ENCODE assay signal across 8 mouse cellular contexts in the genomic region with DNA sequence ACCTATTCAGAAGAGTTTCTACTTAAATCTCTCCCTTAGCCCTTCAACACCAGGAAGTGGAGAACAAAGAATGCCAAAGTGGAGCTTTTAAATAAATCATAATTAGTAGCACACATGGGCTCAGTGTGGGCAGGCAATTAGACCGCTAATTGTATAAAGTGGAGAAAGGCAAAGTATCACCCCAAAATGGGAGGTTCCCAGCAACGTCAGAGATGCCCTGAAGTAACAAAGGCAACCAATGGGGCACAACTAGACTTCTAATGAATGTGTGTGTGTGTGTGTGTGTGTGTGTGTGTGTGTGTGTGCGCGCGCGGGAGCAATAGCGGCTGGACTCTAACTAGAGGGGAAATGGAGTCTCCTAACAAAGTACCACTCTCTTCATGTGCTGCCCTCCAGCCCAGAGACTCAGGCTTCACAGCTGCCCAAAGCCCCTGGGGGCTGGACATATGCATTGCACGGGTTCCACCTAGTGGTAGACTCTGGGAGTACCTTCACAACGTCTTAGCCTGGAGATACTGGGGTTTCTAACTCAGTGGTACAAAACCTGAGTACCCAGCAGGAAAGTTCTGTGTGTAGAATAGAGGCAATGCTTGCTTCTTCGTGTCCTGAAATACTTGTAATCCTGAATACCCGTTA.
A peak's percentile ranks its signal among the peaks of the same experiment; 100 is the strongest.
DNase-seq lines count a peak whose midpoint lies in the region; ATAC-seq and TF ChIP-seq lines count a peak whose summit lies in the region.

No protein-coding gene starts in this region.

- peak; percentile 62 for TF ChIP-seq RAD21 in CH12.LX (IDR thresholded peaks at IDR 0.05; ENCODE audit: low read depth, low read length)

- H3K36me3 ChIP-seq in CH12.LX (replicated peaks in 1 of 2; ENCODE audit: control insufficient read depth in 1 of 2, insufficient read depth in 1 of 2, low read length in 1 of 2) = no peaks in the 10 kb centered on the region
- H3K36me3 ChIP-seq in embryonic facial prominence, embryonic 11.5 days (replicated peaks; ENCODE audit: control insufficient read depth, insufficient read depth, low read depth, low read length) = no peaks in the 10 kb centered on the region
- no peaks in the 10 kb centered on the region for H3K36me3 ChIP-seq in heart, embryonic 15.5 days
- H3K36me3 ChIP-seq in liver, embryonic 14.5 days (replicated peaks; ENCODE audit: control insufficient read depth, insufficient read depth, low read depth) = no peaks in the 10 kb centered on the region

- no peaks in the 10 kb centered on the region for H3K4me1 ChIP-seq in CH12.LX (ENCODE audit: control insufficient read depth in 1 of 2, insufficient read depth in 2 of 2)
- no peaks in the 10 kb centered on the region for H3K4me1 ChIP-seq in embryonic facial prominence, embryonic 11.5 days (ENCODE audit: control insufficient read depth, insufficient read depth, low read length)
- H3K4me1 ChIP-seq in heart, embryonic 15.5 days (replicated peaks) = no peaks in the 10 kb centered on the region
- no peaks in the 10 kb centered on the region for H3K4me1 ChIP-seq in liver, embryonic 14.5 days (replicated peaks; ENCODE audit: control insufficient read depth in 2 of 2, insufficient read depth in 2 of 2, low read length in 1 of 2)

- in situ Hi-C loops in CH12.LX (cut with MboI; ENCODE audit: low pct_ligation_motif_present, low pct_unique_long_range_greater_than_20kb, low sequenced_read_pairs) = no loop called here

- peak; percentile 57 for DNase-seq in CH12.LX (ENCODE audit: extremely low read depth)
- DNase-seq in adrenal gland, postnatal 10 days = peak; percentile 72
- DNase-seq in embryonic facial prominence, embryonic 11.5 days (ENCODE audit: low spot score) = peak; percentile 95
- DNase-seq in kidney, postnatal 14 days = peak; percentile 74
- peak in 1 of 3 experiments; percentile 4 for DNase-seq in liver, embryonic 14.5 days (ENCODE audit: low read depth in 3 of 3, low spot score in 3 of 3)
- DNase-seq in ovary, postnatal 36 days (ENCODE audit: low spot score) = peak; percentile 28

- dilution Hi-C loops in CH12.LX (cut with MboI; ENCODE audit: extremely low pct_ligation_motif_present, extremely low pct_unique_long_range_greater_than_20kb, low sequenced_read_pairs) = no loop called here

- 24% methylated on average over 11 of the region's 11 CpGs for WGBS in embryonic facial prominence, embryonic 11.5 days
- 30% methylated on average over 11 of the region's 11 CpGs for WGBS in heart, embryonic 15.5 days
- 35% methylated on average over 11 of the region's 11 CpGs for WGBS in liver, embryonic 14.5 days (ENCODE audit: insufficient replicate concordance)

- no peak for TF ChIP-seq EP300 in CH12.LX (IDR thresholded peaks at IDR 0.05; ENCODE audit: low read length)
- no peak for TF ChIP-seq EP300 in liver, embryonic 14.5 days (IDR thresholded peaks at IDR 0.05; ENCODE audit: low read depth)

- H3K4me3 ChIP-seq in CH12.LX (replicated peaks in 1 of 3; ENCODE audit: low read depth in 2 of 3, low read length in 2 of 3, poor library complexity in 1 of 3) = no peak overlapping the region
- H3K4me3 ChIP-seq in embryonic facial prominence, embryonic 11.5 days (ENCODE audit: low read depth, low read length) = no peak overlapping the region
- H3K4me3 ChIP-seq in heart, embryonic 15.5 days = no peak overlapping the region
- no peak overlapping the region for H3K4me3 ChIP-seq in liver, embryonic 14.5 days (ENCODE audit: insufficient read depth in 1 of 2, low read depth in 2 of 2, low read length in 2 of 2)

- peak; percentile 85 for ATAC-seq in embryonic facial prominence, embryonic 11.5 days (replicated peaks; ENCODE audit: insufficient number of reproducible peaks, low FRiP score, low TSS enrichment, low read depth)
- ATAC-seq in heart, embryonic 15.5 days (replicated peaks; ENCODE audit: insufficient number of reproducible peaks, insufficient read depth, low FRiP score, low read depth) = peak; percentile 35; the same call in 1 of the 2 replicates
- no peak for ATAC-seq in liver, embryonic 14.5 days (ENCODE audit: insufficient read depth)
- ATAC-seq in erythroblast, adult 5-6 weeks (replicated peaks; ENCODE audit: low FRiP score, poor library complexity, severe bottlenecking) = no peak

- no peak overlapping the region for H3K27ac ChIP-seq in CH12.LX (ENCODE audit: insufficient read depth, low read depth)
- H3K27ac ChIP-seq in embryonic facial prominence, embryonic 11.5 days (replicated peaks; ENCODE audit: low read depth, low read length) = no peak overlapping the region
- no peak overlapping the region for H3K27ac ChIP-seq in heart, embryonic 15.5 days
- H3K27ac ChIP-seq in liver, embryonic 14.5 days = no peak overlapping the region

- H3K4me2 ChIP-seq in CH12.LX (ENCODE audit: insufficient read depth, low read depth, poor library complexity, severe bottlenecking) = no peak overlapping the region
- H3K4me2 ChIP-seq in embryonic facial prominence, embryonic 11.5 days (ENCODE audit: low read depth, low read length) = no peak overlapping the region
- H3K4me2 ChIP-seq in heart, embryonic 15.5 days = no peak overlapping the region
- H3K4me2 ChIP-seq in liver, embryonic 14.5 days (ENCODE audit: low read depth) = no peak overlapping the region

- no peak overlapping the region for H3K9ac ChIP-seq in CH12.LX (ENCODE audit: insufficient read depth, low read depth)
- no peak overlapping the region for H3K9ac ChIP-seq in embryonic facial prominence, embryonic 11.5 days (replicated peaks; ENCODE audit: low read length)
- H3K9ac ChIP-seq in heart, embryonic 15.5 days = no peak overlapping the region
- no peak overlapping the region for H3K9ac ChIP-seq in liver, embryonic 14.5 days (replicated peaks)

- no peaks in the 10 kb centered on the region for H3K79me2 ChIP-seq in CH12.LX (replicated peaks; ENCODE audit: control insufficient read depth, extremely low read depth, insufficient read depth, poor library complexity, severe bottlenecking)

- no peaks in the 10 kb centered on the region for H3K27me3 ChIP-seq in CH12.LX (replicated peaks)
- no peaks in the 10 kb centered on the region for H3K27me3 ChIP-seq in embryonic facial prominence, embryonic 11.5 days (ENCODE audit: control insufficient read depth, insufficient read depth, low read length)
- H3K27me3 ChIP-seq in heart, embryonic 15.5 days = no peaks in the 10 kb centered on the region
- H3K27me3 ChIP-seq in liver, embryonic 14.5 days (ENCODE audit: control insufficient read depth, insufficient read depth, low read length) = no peaks in the 10 kb centered on the region

- H3K9me3 ChIP-seq in CH12.LX (replicated peaks; ENCODE audit: low read length) = no peaks in the 10 kb centered on the region
- H3K9me3 ChIP-seq in embryonic facial prominence, embryonic 11.5 days (replicated peaks; ENCODE audit: control insufficient read depth, low read length) = no peaks in the 10 kb centered on the region
- no peaks in the 10 kb centered on the region for H3K9me3 ChIP-seq in heart, embryonic 15.5 days (replicated peaks)
- no peaks in the 10 kb centered on the region for H3K9me3 ChIP-seq in liver, embryonic 14.5 days (ENCODE audit: control insufficient read depth, low read length)

- TF ChIP-seq CTCF in CH12.LX (conservative IDR thresholded peaks at IDR 0.05 in 1 of 2, IDR thresholded peaks at IDR 0.05 in 1 of 2; ENCODE audit: low read depth in 2 of 2, low read length in 2 of 2) = peak; percentile 58 to 73
- TF ChIP-seq CTCF in liver, embryonic 14.5 days (IDR thresholded peaks at IDR 0.05; ENCODE audit: low read depth) = peak; percentile 69

- no peak for TF ChIP-seq POLR2A in CH12.LX (IDR thresholded peaks at IDR 0.05; ENCODE audit: low read depth, low read length)

TF ChIP-seq in CH12.LX, 34 proteins besides CTCF, POLR2A, EP300 and RAD21:
- TF ChIP-seq E2F4 (IDR thresholded peaks at IDR 0.05; ENCODE audit: insufficient replicate concordance, low read depth, low read length) (no peak), SMC3 (IDR thresholded peaks at IDR 0.05; ENCODE audit: low read depth, low read length) (peak; percentile 37)

Comparison
In these comparisons a context has a peak if more than half of its experiments do, and no peak if none do; other contexts are left out.
1. ATAC-seq: peak in embryonic facial prominence, embryonic 11.5 days (single experiment) and heart, embryonic 15.5 days (single experiment); none in liver, embryonic 14.5 days (single experiment) and erythroblast, adult 5-6 weeks (single experiment).